Mouse (Mus musculus): ENCODE data around the gene Gm4881.
A peak's percentile ranks its signal among the peaks of the same experiment; 100 is the strongest.

Gene Gm4881

GRCm38 (mm10) chr7:24954450-24954849 is 10.2 kb upstream of the Gm4881 start:
- DNase-seq (ENCODE audit: low read depth, low spot score) = no peak

DNA sequence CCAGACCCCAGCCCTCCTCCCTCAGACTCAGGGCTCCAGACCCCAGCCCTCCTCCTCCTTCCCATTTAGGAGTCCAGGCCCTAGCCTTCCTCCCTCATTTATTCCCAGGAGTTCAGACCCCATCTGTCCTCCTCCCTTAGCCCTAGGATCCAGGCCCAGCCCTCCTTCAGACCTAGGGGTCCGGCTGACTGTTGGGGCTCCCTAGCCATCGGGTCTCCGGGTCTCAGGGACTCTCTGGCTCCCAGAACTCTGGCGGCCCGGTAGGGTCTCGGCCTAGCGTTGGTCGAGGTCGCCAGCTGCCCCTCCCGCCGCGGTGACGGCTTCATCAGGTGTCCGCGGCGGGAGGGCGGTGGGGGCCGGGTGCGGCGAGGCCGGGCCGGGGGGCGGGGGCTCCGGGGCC is 9.7 kb upstream of the Gm4881 start:
- no peak for DNase-seq (ENCODE audit: low read depth, low spot score)

DNA sequence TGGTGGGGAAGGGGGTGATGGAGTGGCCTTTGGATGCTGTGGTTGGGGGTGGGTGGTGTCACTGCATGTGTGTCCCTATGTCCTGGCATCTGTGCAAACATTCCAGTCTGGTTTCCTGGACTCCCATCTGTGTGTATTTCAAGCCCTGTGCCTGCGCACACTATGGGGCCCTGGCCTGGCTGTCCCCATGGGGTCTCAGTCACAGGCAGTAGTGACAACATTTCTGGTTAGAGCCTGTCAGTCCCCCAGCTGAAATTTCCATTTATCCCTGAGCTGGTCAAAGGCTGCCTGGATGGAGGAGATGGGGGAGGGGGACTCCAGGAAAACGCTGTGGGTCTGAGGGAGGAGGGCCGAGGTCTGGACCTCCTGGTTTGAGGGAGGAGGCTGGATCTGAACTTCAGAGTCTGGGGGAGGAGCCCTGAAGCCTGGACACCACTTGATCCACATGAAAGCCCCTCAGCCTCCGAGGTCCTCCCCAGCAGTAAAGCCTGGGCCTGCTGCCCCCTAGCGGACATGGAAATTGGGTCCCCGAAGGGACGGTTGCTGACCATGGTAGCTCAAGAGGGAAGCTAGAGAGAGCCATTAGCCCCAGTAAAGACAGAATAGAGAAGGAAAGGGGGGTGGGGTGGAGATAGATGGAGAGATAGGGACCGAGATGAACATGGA is 5.8 kb upstream of the Gm4881 start:
- peak; percentile 86 for DNase-seq (ENCODE audit: low read depth, low spot score)

GRCm38 (mm10) chr7:24948774-24949173 is 4.5 kb upstream of the Gm4881 start:
- no peak for DNase-seq (ENCODE audit: low read depth, low spot score)

GRCm38 (mm10) chr7:24947316-24948048 is 3.2 kb upstream of the Gm4881 start:
- DNase-seq (ENCODE audit: low read depth, low spot score) = no peak

- no peak for DNase-seq (ENCODE audit: low read depth, low spot score)
Measured at GRCm38 (mm10) chr7:24943641-24944040, 653 bp downstream of the Gm4881 start.

- no peak for DNase-seq (ENCODE audit: low read depth, low spot score)
Measured at GRCm38 (mm10) chr7:24931651-24932050, 12.6 kb downstream of the Gm4881 start.

- no peak for DNase-seq (ENCODE audit: low read depth, low spot score)
Measured at GRCm38 (mm10) chr7:24930475-24930874, 13.8 kb downstream of the Gm4881 start.

GRCm38 (mm10) chr7:24919728-24920127 is 24.6 kb downstream of the Gm4881 start:
- DNase-seq (ENCODE audit: low read depth, low spot score) = no peak

DNA sequence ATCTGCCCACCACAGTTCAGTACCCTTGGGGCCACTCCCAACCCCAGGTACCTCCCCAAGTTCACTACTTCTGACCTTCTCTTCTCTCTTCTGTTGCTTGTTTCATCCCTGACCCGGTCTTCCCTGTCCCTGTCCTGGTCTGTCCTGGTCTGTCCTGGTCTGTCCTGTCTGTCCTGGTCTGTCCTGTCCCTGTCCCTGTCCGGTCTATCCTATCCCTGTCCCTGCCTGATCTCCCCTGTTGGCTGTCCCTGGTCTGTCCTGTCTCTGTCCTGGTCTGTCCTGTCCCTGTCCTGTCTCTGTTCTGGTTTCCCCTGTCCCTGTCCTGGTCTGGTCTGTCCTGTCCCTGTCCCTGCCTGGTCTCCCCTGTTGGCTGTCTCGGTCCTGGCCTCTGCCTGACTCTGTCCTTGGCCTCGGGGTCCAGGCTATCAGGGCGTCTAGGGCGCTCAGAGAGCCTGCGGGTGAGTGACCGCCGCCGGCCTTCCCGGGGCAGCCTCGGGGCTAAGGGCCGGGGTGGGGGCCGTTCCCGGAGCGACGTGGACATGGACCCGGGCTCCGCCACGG is 25.5 kb downstream of the Gm4881 start:
- no peak for DNase-seq (ENCODE audit: low read depth, low spot score)

DNA sequence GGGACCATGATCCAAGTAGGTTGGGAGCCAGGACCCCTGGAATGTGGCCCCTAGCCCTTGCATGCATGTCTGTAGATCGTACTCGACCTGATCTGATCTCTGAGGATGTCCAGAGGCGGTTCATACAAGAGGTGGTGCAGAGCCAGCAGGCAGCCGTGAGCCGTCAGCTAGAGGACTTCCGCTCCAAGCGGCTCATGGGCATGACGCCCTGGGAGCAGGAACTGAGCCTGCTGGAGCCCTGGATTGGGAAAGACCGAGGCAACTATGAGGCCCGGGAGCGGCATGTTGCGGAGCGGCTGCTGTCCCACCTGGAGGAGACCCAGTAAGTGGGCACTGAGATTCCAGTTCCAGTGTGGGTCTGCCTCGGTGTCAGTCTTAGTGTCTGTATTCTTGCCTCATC is 31.8 kb downstream of the Gm4881 start:
- DNase-seq (ENCODE audit: low read depth, low spot score) = no peak

DNA sequence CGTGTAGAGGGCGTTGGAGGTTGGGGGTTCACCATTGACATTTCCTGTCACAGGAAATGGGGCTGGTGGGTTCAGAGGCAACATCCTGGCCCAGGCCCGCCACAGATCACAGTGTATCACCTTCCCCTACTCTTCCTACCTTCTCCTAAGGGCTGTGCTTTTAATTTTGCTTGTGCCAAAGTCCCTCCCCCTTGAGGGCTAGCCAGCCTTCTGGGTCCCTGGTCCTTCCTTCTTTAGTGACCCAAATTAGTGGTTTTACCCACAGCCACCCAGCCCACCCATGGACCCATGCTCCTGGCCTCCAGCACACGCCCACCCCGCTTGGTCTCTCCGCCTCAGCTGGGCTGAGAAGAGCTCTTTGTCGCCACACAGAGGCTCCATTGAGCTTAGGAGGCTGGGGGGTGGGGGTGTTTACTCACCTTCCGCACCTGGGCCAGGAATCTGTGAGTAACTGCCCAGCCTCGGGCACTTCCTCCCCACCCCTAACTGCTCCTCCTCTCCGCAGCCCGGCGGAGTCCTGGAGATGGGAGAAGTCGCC is 37.0 kb downstream of the Gm4881 start:
- peak; percentile 61 for DNase-seq (ENCODE audit: low read depth, low spot score)

DNA sequence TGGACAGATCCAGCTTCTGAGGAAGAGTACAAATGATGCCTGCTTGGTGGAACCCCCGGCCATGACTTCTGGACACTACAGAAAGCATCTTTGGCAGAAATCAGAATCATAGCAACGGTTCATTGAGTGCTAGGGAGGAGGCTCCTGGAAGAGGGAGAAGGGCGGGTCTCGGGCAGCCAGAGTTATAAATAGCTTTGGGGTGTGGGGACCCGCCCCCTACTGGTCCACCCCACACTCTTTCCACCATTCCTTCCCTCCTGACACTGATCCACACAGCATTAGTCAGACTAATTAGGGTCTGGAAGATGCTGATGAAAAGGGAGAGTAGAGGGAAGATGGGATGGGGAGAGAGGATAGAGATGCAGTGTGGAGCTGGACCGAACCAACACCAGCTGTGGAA is 37.7 kb downstream of the Gm4881 start:
- no peak for DNase-seq (ENCODE audit: low read depth, low spot score)

- peak; percentile 71 for DNase-seq (ENCODE audit: low read depth, low spot score)
Measured at GRCm38 (mm10) chr7:24904936-24905335, 39.4 kb downstream of the Gm4881 start.

GRCm38 (mm10) chr7:24904070-24904483 is 40.2 kb downstream of the Gm4881 start:
- peak; percentile 97 for DNase-seq (ENCODE audit: low read depth, low spot score)

DNA sequence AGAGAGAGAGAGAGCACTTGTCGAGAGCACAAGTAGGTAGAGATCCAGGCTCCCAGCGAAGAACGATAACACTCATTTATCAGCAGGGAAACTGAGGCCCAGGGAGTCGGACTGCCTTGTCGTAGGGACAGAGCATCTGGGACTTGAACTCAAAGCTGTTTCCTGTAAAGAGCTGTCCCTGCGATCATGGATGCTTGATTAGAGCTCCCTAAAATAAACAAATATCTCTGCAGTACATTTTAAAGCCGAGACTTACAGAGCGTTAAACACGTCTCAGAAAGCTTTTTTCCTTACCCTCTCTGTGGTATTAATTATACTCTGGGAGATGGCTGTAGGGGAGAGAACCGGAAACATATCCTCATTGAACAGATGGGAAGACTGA is 40.9 kb downstream of the Gm4881 start:
- DNase-seq (ENCODE audit: low read depth, low spot score) = no peak

DNA sequence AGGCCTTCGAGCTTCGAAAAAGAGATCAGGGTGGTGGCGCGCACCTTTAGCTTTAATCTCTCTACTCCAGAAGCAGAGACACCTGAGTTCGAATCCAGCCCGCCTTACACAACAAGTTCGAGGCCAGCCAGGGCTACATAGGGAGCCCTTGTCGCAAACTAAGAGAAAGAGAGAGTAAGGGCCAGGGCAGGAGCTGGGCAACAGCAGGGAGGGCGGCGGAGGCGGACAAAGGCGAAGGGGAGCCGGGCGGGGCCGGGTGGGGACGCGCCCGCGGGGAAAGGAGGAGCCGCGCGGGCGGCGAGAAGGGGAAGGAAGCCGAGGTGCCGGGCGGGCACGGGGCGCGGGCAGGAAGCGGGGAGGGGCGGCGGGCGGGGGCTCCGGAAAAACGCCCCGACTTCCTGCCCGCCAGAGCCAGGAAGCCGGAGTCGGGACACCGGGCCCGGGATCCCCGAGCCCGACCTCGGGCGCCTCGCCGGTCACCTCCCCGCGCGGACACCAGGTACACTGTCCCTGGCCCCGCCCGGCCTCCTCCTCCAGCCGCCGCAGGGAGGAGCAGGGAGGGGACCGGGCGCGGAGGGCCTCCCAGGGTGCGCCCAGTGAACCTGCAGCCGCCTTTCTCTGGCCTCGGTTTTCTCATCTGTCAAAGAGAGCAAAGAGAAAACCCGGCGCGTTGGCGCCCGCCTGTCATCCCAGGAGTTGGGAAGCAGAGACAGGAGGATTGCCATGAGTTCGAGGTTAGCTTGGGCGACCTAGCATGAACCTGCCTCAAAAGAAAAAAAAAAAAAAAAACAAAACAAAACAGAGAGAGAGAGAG is 41.5 kb downstream of the Gm4881 start, which contains the start of gene Arhgef1:
Arhgef1 (plus strand) TSS at position 283 of the 814 bp plus-strand sequence.
- no peak for DNase-seq (ENCODE audit: low read depth, low spot score)

- DNase-seq (ENCODE audit: low read depth, low spot score) = no peak
Measured at GRCm38 (mm10) chr7:24902264-24902629, 42.0 kb downstream of the Gm4881 start.

GRCm38 (mm10) chr7:24901842-24902241 is 42.5 kb downstream of the Gm4881 start:
- no peak for DNase-seq (ENCODE audit: low read depth, low spot score)

DNA sequence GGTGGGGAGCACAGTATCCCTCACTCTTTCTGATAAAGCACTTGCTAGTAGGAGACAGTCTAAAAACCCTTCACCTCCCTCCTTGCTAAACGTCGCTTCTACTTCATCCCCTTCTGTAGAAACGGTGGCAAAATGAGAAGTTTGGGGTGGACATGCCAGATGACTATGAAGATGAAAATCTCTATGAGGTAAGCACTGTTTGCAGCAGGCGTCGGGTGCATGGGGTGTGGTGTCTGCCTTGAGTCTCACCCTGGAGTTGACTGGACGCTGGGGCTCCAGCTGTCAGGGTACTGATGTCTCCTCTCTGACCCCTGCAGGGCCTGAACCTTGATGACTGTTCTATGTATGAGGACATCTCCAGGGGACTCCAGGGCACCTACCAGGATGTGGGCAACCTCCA is 43.2 kb downstream of the Gm4881 start:
- no peak for DNase-seq (ENCODE audit: low read depth, low spot score)

DNA sequence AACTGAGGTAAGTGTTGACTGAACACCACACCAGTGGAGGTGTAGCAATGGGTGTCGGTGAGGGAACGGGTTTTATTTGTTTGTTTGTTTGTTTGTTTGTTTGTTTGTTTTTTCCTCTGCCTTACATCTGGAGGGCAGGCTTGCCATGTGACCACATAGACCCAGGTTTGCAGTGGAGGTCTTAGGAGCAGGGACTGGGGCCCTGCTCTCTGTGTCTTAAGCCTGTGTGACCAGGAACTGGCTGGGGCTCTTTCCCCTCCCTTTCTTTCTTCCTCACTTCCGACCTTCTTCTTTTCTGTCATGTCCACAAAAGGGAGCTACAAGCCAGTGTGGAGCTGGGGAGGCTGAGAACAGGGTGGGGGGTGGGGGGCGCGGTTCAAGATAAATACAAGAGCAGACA is 46.3 kb downstream of the Gm4881 start:
- DNase-seq (ENCODE audit: low read depth, low spot score) = no peak

DNA sequence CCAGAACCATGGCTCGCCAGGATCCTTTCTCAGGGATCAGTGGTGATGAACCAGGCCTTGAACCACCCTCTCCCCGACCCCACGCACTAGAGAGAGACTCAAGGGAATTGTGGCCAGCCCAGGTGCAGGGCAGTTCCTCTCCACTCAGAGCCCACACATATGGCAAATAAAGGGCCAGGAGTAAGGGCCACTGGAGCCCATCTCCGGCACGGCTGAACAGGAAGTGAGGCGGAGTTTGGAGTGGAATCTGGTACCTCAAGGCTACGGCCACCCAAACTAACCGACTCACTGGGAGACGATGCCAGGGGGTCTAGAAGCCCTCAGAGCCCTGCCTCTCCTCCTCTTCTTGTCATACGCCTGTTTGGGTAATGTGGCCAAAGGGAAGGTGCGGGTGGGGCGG is 47.1 kb downstream of the Gm4881 start, which contains the start of gene Cd79a:
Cd79a (plus strand) TSS at position 158 of the 400 bp plus-strand sequence.
- DNase-seq (ENCODE audit: low read depth, low spot score) = no peak
